Mouse (Mus musculus): ENCODE measurements around the gene Osbpl10.
"Not testable (repeated sequence)": the region's sequence is repeated elsewhere in the genome, so short reads cannot be mapped to it uniquely, and the experiment has no call there.

Gene Osbpl10

GRCm38 (mm10) chr9:114978281-114979111 lies at the start of gene Osbpl10:
Osbpl10 (plus strand) TSS chr9:114978569.
- peak; percentile 75 for DNase-seq (ENCODE audit: low spot score)

DNA sequence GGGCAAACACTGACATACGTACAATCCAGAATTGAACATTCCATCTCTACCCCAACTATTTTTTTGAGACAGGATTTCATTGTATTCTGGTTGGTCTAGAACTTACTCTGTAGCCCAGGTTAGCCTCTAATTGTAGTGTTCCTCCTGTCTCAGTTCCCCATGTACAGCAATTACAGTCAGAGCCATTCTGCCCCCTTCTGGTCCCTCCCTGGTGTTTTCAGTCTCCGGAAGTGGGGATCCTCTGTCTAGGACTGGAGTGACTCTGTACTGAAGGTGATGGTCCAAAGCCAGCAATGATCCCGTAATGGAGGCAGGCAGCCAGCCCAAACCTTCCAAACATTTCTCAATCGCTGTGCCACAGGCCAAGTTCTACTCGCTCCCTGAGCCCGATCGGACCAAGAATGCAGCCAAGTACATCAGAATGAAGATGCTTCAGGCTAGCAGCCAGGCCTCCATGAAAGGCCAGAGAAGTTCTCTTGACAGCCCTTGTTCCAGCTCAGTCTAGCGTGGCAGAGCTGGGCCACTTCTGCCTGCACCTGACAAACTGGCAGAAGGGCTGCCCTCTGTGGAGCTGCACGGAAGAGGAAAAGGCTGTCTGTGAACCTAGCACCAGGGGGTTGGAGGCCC lies 47.8 kb upstream of the Osbpl10 start:
- peak; percentile 41 for DNase-seq (ENCODE audit: low spot score)

- DNase-seq (ENCODE audit: low spot score) = no peak
These were observed 45.8 kb upstream of the Osbpl10 start for GRCm38 (mm10) chr9:114932607-114933006.

GRCm38 (mm10) chr9:114933037-114933722 lies 45.2 kb upstream of the Osbpl10 start:
- DNase-seq (ENCODE audit: low spot score) = no peak

DNA sequence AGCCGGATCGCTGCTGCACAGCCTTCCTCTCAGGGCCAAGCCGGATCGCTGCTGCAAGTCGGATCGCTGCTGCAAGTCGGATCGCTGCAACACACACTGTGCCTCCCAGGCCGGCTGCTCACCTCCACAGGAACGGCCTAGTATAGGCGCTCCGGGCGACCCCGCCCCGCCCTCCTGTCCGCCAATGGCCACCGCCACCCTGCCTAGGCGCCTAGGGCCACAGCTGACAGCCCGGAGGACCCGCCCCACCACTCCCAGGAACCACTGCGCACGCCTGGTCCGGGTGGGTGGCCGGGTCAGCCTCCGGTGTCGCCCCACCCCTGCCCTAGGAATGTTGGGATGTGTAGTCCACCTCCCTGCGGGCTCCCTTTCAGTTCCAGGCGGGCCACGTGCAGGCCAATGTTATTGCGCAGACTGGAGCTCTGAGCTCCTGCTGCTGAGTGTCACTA lies 44.6 kb upstream of the Osbpl10 start, which contains the start of gene Gpd1l:
Gene Gpd1l (minus strand): TSS at position 265 of the 449 bp plus-strand sequence.
- DNase-seq (ENCODE audit: low spot score) = peak; percentile 94

- no peak for DNase-seq (ENCODE audit: low spot score)
These were observed 44.1 kb upstream of the Osbpl10 start for GRCm38 (mm10) chr9:114934231-114934630.

GRCm38 (mm10) chr9:114935321-114935720 lies 43.0 kb upstream of the Osbpl10 start:
- DNase-seq (ENCODE audit: low spot score) = no peak

- DNase-seq (ENCODE audit: low spot score) = no peak
These were observed 41.7 kb upstream of the Osbpl10 start for GRCm38 (mm10) chr9:114936687-114937086.

- no peak for DNase-seq (ENCODE audit: low spot score)
These were observed 33.7 kb upstream of the Osbpl10 start for GRCm38 (mm10) chr9:114944642-114945041.

- no peak for DNase-seq (ENCODE audit: low spot score)
These were observed 32.8 kb upstream of the Osbpl10 start for GRCm38 (mm10) chr9:114945576-114945975.

- DNase-seq (ENCODE audit: low spot score) = no peak
These were observed 30.0 kb upstream of the Osbpl10 start for GRCm38 (mm10) chr9:114948395-114948794.

DNA sequence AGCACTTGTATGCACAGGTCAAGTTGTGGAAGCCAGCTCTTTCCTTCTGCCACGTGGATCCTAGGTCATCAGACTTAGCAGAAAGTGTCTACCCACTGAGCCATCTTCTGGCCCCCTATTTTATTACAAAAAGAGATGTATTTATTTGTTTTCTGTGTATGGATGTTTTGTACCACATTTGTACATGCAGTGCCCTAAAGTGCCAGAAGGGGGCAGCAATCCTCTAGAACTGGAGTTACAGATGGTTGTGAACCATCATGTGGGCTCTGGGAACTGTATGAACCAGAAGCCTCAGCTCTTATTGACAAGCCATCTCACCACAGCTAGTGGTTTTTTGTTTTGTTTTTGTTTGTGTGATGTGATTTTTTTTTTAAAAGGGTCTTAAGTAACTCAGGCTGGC lies 25.5 kb upstream of the Osbpl10 start:
- no peak for DNase-seq (ENCODE audit: low spot score)

DNA sequence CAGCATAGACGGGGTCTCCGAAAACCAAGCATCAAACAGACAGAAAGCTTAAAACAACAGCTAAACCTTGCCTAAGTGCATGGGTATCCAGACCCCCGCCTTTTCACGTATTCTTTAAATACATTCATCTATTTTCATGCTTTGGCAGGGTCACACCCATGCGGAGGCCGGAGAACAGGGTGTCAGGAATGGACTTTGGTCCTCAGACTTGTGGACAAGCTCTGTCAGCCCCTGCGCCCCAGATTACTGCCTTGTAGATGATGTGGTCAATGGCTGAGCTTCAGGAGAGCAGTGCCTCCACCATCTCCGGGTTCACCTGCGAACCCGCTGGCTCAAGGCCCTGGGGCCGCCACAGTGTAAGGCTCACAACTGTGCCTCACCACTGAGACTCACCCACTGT lies 23.0 kb upstream of the Osbpl10 start:
- DNase-seq (ENCODE audit: low spot score) = no peak

GRCm38 (mm10) chr9:114956945-114957344 lies 21.4 kb upstream of the Osbpl10 start:
- DNase-seq (ENCODE audit: low spot score) = no peak

DNA sequence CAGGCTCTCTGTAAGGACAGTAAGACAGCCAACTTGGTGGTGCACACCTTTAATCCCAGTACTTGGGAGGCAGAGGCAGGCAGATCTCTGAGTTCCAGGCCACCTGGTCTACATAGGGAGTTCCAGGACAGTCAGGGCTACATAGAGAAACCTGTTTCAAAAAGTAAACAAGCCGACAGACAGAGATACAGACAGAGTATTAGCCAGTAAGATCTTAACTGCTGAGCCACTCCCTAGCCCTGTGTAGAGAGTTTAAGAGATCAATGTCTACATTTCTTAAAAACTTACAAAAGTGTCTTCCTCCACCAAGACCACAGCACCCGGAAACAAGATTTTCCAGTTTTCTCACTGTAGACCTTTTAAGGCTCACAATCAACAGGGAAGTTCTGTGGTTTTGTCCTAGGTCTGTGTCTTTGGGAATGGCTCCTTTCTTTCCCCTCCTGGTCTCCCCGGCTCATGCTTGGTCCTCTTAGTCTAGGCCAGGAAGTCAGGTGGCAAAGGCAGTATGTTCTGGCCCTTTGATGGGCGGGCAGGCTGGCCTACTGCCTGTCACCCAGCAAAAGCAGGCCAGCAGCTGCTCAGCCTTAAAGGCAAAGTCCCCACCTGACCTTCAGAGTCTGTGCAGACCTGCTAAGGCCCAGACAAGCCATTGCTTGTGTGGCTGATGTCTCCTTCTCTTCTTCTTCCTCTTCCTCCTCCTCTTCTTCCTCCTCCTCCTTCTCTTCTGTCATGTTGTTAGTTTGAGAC lies 18.2 kb upstream of the Osbpl10 start:
- no peak for DNase-seq (ENCODE audit: low spot score)

DNA sequence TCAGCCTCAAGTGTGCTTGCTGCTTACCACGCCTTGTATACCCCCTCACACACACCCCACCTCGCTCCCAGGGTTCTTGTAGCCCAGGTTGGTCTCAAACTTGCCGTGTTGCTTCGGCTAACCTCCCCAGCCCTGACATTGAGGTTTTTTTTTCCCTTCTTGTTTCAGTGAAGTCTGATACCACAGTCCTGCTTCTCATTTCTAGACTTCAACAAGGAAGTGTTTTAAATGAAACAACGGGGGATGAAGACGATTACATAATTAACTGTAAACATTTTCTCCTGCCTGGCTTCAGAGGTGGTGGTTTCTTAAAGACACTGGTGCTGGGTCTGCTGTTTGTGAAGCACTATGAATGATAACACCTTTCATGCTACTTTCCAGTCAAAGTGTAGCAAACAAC lies 17.5 kb upstream of the Osbpl10 start:
- no peak for DNase-seq (ENCODE audit: low spot score)

GRCm38 (mm10) chr9:114964093-114964492 lies 14.3 kb upstream of the Osbpl10 start:
- no peak for DNase-seq (ENCODE audit: low spot score)

GRCm38 (mm10) chr9:114966286-114966685 lies 12.1 kb upstream of the Osbpl10 start:
- DNase-seq (ENCODE audit: low spot score) = not testable (repeated sequence)

DNA sequence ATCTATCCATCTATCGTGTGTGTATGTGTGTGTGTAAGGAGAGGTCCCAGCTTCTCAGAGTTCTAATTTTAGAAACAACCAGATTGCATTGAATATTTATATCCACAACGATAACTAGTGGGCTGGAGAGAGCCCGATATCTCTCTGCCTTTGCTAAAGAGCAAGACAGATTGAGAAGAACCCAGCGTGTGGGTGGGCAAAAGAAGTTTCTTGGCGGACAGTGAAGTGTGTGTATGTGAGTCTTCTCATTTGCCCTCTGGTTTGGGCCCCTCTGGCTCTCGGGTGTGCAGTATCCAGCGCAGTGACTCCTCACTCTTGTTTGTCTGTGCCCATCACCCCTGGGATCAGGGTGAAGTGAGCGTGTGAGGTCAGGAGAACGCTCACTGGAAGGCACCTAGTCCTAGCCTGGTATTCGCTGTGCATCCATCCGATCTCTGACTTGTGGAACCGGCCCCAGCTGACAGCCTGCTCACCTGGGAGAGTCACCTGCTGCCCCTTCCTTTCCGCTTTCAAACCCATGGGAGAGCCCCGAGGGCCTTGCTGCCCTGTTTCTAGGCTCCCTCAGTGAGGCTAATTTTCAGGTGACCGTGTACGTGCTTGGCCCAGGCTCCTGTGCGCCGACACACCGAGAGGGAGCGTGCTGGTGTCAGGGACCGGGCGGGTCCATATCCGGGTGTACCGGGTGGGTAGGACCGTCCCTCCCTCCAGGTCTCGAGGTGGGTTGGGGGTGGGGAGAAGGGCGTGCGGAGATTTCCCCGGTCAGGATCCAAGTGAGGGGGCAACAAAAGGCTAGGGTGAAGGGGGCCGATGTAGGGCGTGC lies 698 bp upstream of the Osbpl10 start:
- peak; percentile 33 for DNase-seq (ENCODE audit: low spot score)

GRCm38 (mm10) chr9:114979969-114980368 lies 1.6 kb downstream of the Osbpl10 start:
- peak; percentile 23 for DNase-seq (ENCODE audit: low spot score)

All from left cerebral cortex, adult 11 months (tissue).